Mouse (Mus musculus) small intestine, adult 2 months (tissue): ENCODE data around the gene Zfp384.

Experiments
- CTCF ChIP-seq: fragments of 200-500 bp; IDR thresholded peaks from 2 replicates; pipeline ENCODE4 v1.5.1; 2012; ENCODE audit warnings: low read depth, mild to moderate bottlenecking, control low read depth, inconsistent platforms, low read length, moderate library complexity, mixed read lengths; ENCODE audit not compliant: insufficient replicate concordance, insufficient read length; ENCODE audit errors: extremely low read depth
- POLR2A ChIP-seq: fragments of 200-500 bp; IDR thresholded peaks from 2 replicates; pipeline ENCODE4 v1.6.1; 2012; ENCODE audit warnings: low read depth, mild to moderate bottlenecking, control low read depth, inconsistent platforms, low read length, moderate library complexity

- no peak for TF ChIP-seq CTCF
- TF ChIP-seq POLR2A, result peak; percentile 51
Measured at GRCm38 (mm10) chr6:125071170-125071895, 62.4 kb downstream of the Zfp384 start.
